Mouse (Mus musculus) stomach, embryonic 16.5 days (tissue): ENCODE results near the gene RPS10-NUDT3. TPM values are rescaled to one million over a fixed set of nuclear protein-coding genes. Genes with fewer than 3 reads are reported as not detected.
"Not testable (repeated sequence)": the region's sequence is repeated elsewhere in the genome, so short reads cannot be mapped to it uniquely, and the experiment has no call there.

Source experiments
- ATAC-seq: fragments of 200-750 bp; cut with Nextera tagmentation; 2 replicates; pipeline ENCODE4 v1.8.0; 2017; ENCODE audit warnings: moderate number of reproducible peaks, moderate TSS enrichment; ENCODE audit not compliant: insufficient read depth, low FRiP score
- H3K27ac ChIP-seq: fragments of 300-500 bp; sonication (generic); 2 replicates; pipeline ENCODE4 v1.5.1; 2014; ENCODE audit warnings: low read length
- H3K27me3 ChIP-seq: fragments of 300-500 bp; sonication (generic); 2 replicates; pipeline ENCODE4 v1.6.1; 2014; ENCODE audit warnings: low read length, control low read depth, mixed read lengths; ENCODE audit not compliant: control insufficient read depth, insufficient read depth
- H3K36me3 ChIP-seq: fragments of 300-500 bp; sonication (generic); 2 replicates; pipeline ENCODE4 v1.6.1; 2014; ENCODE audit warnings: low read length; ENCODE audit not compliant: control insufficient read depth, insufficient read depth
- H3K4me1 ChIP-seq: fragments of 300-500 bp; sonication (generic); 2 replicates; pipeline ENCODE4 v1.6.1; 2014; ENCODE audit warnings: low read length, control low read depth, mixed read lengths; ENCODE audit not compliant: control insufficient read depth, insufficient read depth
- H3K4me2 ChIP-seq: fragments of 300-500 bp; sonication (generic); 2 replicates; pipeline ENCODE4 v1.6.1; 2014; ENCODE audit warnings: low read depth, low read length, mixed read lengths
- H3K4me3 ChIP-seq: fragments of 300-500 bp; sonication (generic); replicated peaks from 2 replicates; pipeline ENCODE4 v1.5.1; 2014; ENCODE audit warnings: mild to moderate bottlenecking, low read length
- H3K9ac ChIP-seq: fragments of 300-500 bp; sonication (generic); 2 replicates; pipeline ENCODE4 v1.6.1; 2014; ENCODE audit warnings: low read length
- H3K9me3 ChIP-seq: fragments of 300-500 bp; sonication (generic); replicated peaks from 2 replicates; pipeline ENCODE4 v1.6.1; 2016; ENCODE audit warnings: low read length, control low read depth; ENCODE audit not compliant: control insufficient read depth
- WGBS: fragments of 180-500 bp; shearing (Covaris S2); extraction: QIAGEN DNeasy Blood & Tissue Kit; methylation state at CpG from one replicate; pipeline ENCODE4 v1.1.7; 2014; 5-methylcytosine and 5-hydroxymethylcytosine counted together
- polyA plus RNA-seq: library from polyadenylated mRNA; unstranded; fragments of >200 nt; fragmentation: Nextera tagmentation; extraction: Ambion mirVana; gene quantifications from 2 replicates; pipeline ENCODE4 v1.2.1, GENCODE M21; 2015

The RPS10-NUDT3 gene
- polyA plus RNA-seq, 1 experiment from 2014 or later: not detected

GRCm38 (mm10) chr17:27644572-27644971 lies 9.6 kb upstream of the RPS10-NUDT3 start:
- Histone ChIP-seq H3K9ac (no peak overlapping the region), H3K27ac (no peak overlapping the region), H3K4me3 (no peak overlapping the region), H3K9me3 (no peaks in the 10 kb centered on the region), H3K36me3 (no peaks in the 10 kb centered on the region), H3K4me2 (no peak overlapping the region), H3K4me1 (0 out of 2 replicates have a peak, but pooled peaks cover 3% of the 10 kb centered on the region), H3K27me3 (no peaks in the 10 kb centered on the region)
- ATAC-seq: no peak
- 49% methylated on average over 2 of the region's 2 CpGs for WGBS

- Histone ChIP-seq H3K9me3 (no peaks in the 10 kb centered on the region), H3K36me3 (no peaks in the 10 kb centered on the region), H3K4me2 (no peak overlapping the region), H3K27ac (no peak overlapping the region), H3K9ac (no peak overlapping the region), H3K27me3 (no peaks in the 10 kb centered on the region), H3K4me3 (no peak overlapping the region), H3K4me1 (0 out of 2 replicates have a peak, but pooled peaks cover 3% of the 10 kb centered on the region)
- 0 out of 2 replicates have a peak, but pooled peaks have one; percentile 26 for ATAC-seq
- 79% methylated on average over 9 of the region's 9 CpGs for WGBS
Observed at GRCm38 (mm10) chr17:27643756-27644155, 8.7 kb upstream of the RPS10-NUDT3 start.

GRCm38 (mm10) chr17:27643101-27643500 lies 8.1 kb upstream of the RPS10-NUDT3 start:
- 0 out of 2 replicates have a peak, but pooled peaks cover 3% of the 10 kb centered on the region for H3K4me1 ChIP-seq
- no peaks in the 10 kb centered on the region for H3K27me3 ChIP-seq
- H3K36me3 ChIP-seq: no peaks in the 10 kb centered on the region
- H3K27ac ChIP-seq: peak overlapping the region; percentile 69; the same call in 1 of the 2 replicates
- WGBS: 22% methylated on average over 6 of the region's 6 CpGs
- ATAC-seq: no peak
- H3K9ac ChIP-seq: no peak overlapping the region
- no peak overlapping the region for H3K4me3 ChIP-seq
- H3K9me3 ChIP-seq: no peaks in the 10 kb centered on the region
- no peak overlapping the region for H3K4me2 ChIP-seq

GRCm38 (mm10) chr17:27642491-27643062 lies 7.6 kb upstream of the RPS10-NUDT3 start:
- no peaks in the 10 kb centered on the region for H3K27me3 ChIP-seq
- no peak overlapping the region for H3K4me2 ChIP-seq
- H3K27ac ChIP-seq: peak overlapping the region; percentile 69
- H3K36me3 ChIP-seq: no peaks in the 10 kb centered on the region
- peak; percentile 44; the same call in 1 of the 2 replicates for ATAC-seq
- peak overlapping the region; percentile 37 for H3K9ac ChIP-seq
- H3K4me1 ChIP-seq: 0 out of 2 replicates have a peak, but pooled peaks cover 3% of the 10 kb centered on the region
- WGBS: 17% methylated on average over 12 of the region's 12 CpGs
- no peaks in the 10 kb centered on the region for H3K9me3 ChIP-seq
- no peak overlapping the region for H3K4me3 ChIP-seq

- not testable (repeated sequence) for H3K4me3 ChIP-seq, H3K27ac ChIP-seq, H3K9me3 ChIP-seq, H3K9ac ChIP-seq, H3K27me3 ChIP-seq, ATAC-seq, H3K4me2 ChIP-seq, H3K36me3 ChIP-seq
- whole genome bisulfite sequencing: 90% methylated on average over 6 of the region's 6 CpGs
- peaks cover 11% of the 10 kb centered on the region; the same call in 1 of the 2 replicates for H3K4me1 ChIP-seq
Observed at GRCm38 (mm10) chr17:27639851-27640250, 4.8 kb upstream of the RPS10-NUDT3 start.

GRCm38 (mm10) chr17:27638921-27639332 lies 3.9 kb upstream of the RPS10-NUDT3 start:
- no peaks in the 10 kb centered on the region for H3K27me3 ChIP-seq
- H3K27ac ChIP-seq: no peak overlapping the region
- H3K4me2 ChIP-seq: no peak overlapping the region
- WGBS: 75% methylated on average over 20 of the region's 20 CpGs
- H3K4me1 ChIP-seq: peaks cover 12% of the 10 kb centered on the region; the same call in 1 of the 2 replicates
- ATAC-seq: no peak
- no peak overlapping the region for H3K4me3 ChIP-seq
- no peak overlapping the region for H3K9ac ChIP-seq
- no peaks in the 10 kb centered on the region for H3K36me3 ChIP-seq
- no peaks in the 10 kb centered on the region for H3K9me3 ChIP-seq

GRCm38 (mm10) chr17:27637333-27637732 lies 2.3 kb upstream of the RPS10-NUDT3 start:
- Histone ChIP-seq H3K4me3 (no peak overlapping the region), H3K36me3 (no peaks in the 10 kb centered on the region), H3K9me3 (no peaks in the 10 kb centered on the region), H3K4me2 (no peak overlapping the region), H3K4me1 (peaks cover 23% of the 10 kb centered on the region), H3K9ac (no peak overlapping the region), H3K27me3 (no peaks in the 10 kb centered on the region), H3K27ac (no peak overlapping the region)
- WGBS: 59% methylated on average over 9 of the region's 9 CpGs
- no peak for ATAC-seq

GRCm38 (mm10) chr17:27636132-27637020 lies 1.4 kb upstream of the RPS10-NUDT3 start, which contains the start of gene Rps10:
Gene Rps10 (minus strand): TSS chr17:27636669.
- 44% methylated on average over 18 of the region's 18 CpGs for WGBS
- Histone ChIP-seq H3K27me3 (no peaks in the 10 kb centered on the region), H3K9me3 (no peaks in the 10 kb centered on the region), H3K9ac (peak within 1 kb of the TSS; percentile 29), H3K4me1 (peaks cover 28% of the 10 kb centered on the region), H3K36me3 (peaks cover 7% of the 10 kb centered on the region), H3K4me3 (peak within 1 kb of the TSS; percentile 98), H3K27ac (peak within 1 kb of the TSS; percentile 73), H3K4me2 (peak within 1 kb of the TSS; percentile 61)
- no peak for ATAC-seq

- Histone ChIP-seq H3K4me2 (peak overlapping the region; percentile 61), H3K36me3 (peaks cover 15% of the 10 kb centered on the region), H3K4me3 (peak overlapping the region; percentile 98), H3K9ac (peak overlapping the region; percentile 96), H3K27ac (peak overlapping the region; percentile 73), H3K4me1 (peaks cover 30% of the 10 kb centered on the region)
- ATAC-seq, H3K9me3 ChIP-seq, H3K27me3 ChIP-seq: not testable (repeated sequence)
- WGBS: 34% methylated on average over 9 of the region's 9 CpGs
Observed at GRCm38 (mm10) chr17:27635575-27635903, 517 bp upstream of the RPS10-NUDT3 start.
